Mouse (Mus musculus) megakaryocyte, adult 5-6 weeks (primary cell): ENCODE data around the gene Mgat3. TPM values are rescaled to one million over a fixed set of nuclear protein-coding genes. Genes with fewer than 3 reads are reported as not detected.

Experiments used
- ATAC-seq: 2 replicates; pipeline ENCODE4 v1.8.0; 2016; ENCODE audit warnings: mild to moderate bottlenecking, inconsistent platforms; ENCODE audit not compliant: poor library complexity, severe bottlenecking
- total RNA-seq, 2 experiments: library from RNA; stranded (forward) in 1 of 2; stranded (reverse) in 1 of 2; fragments of 153-499, 151-499 nt in 1 of 2; fragments of 221-1000, 200-1000 nt in 1 of 2; gene quantifications; 2 replicates each; pipeline versions ENCODE4 v1.2.3 to v1.2.4; 2015 to 2017

Mgat3 gene
- total RNA-seq, 2 experiments from 2014 or later, result not detected

- no peak for ATAC-seq
Observed at GRCm38 (mm10) chr15:80148565-80148964, 25.0 kb upstream of the Mgat3 start.

GRCm38 (mm10) chr15:80149517-80149916, 24.0 kb upstream of the Mgat3 start:
- ATAC-seq, result no peak

DNA sequence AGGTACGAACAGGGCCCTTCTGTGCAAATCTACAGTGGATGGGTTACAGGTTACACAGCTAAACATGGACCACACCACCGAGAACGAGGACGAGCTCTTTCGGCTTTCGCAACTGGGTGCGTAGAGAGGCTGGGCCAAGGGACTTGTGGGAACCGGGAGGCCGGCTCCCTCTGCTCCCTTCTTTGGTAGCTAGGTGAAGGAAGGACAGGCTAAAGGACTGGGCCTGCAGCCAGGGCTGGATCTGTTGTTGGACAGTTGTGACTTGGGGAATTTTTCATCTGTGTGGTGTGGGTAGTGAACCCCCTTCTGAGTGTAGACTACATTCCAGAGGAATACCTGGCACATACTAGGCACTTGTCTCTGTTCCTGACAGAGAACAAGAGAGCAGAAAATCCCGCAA, 20.9 kb upstream of the Mgat3 start:
- ATAC-seq, result no peak

DNA sequence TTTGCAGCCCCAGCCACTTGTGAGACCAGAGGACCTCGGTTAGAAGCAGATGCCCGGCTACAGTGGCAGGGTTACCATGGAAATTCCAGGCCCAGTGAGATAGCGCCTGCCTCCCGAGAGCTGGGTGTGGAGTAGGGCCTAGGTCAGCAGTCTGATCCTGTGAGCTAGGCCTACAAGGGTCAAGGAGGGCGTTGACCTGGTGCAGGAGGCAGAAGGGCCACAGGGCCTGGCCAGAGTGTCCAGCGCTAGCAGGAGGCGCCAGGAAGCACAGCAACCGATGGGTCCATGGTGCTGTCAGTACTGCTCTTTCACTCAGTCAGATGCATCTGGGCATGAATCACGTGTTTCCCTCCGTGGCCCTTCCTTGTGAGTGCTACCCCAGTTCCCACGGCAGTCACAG, 19.8 kb upstream of the Mgat3 start:
- no peak for ATAC-seq

DNA sequence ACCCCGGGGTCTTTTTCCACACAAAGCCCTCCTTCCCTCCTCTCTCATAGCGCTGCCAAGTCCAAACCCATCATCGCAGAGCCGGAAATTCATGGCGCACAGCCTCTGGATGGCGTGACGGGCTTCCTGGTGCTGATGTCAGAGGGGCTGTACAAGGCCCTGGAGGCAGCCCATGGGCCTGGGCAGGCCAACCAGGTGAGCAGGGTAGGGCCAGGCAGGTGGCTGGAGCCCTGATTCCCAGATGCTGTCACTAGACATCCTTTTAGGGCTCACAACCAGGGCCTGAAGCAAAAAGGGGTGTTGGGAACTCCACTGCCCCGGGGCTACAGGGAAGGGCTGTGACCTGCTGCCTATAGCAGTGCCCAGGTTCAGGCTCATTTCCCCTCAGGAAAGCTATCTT, 17.8 kb upstream of the Mgat3 start:
- no peak for ATAC-seq

DNA sequence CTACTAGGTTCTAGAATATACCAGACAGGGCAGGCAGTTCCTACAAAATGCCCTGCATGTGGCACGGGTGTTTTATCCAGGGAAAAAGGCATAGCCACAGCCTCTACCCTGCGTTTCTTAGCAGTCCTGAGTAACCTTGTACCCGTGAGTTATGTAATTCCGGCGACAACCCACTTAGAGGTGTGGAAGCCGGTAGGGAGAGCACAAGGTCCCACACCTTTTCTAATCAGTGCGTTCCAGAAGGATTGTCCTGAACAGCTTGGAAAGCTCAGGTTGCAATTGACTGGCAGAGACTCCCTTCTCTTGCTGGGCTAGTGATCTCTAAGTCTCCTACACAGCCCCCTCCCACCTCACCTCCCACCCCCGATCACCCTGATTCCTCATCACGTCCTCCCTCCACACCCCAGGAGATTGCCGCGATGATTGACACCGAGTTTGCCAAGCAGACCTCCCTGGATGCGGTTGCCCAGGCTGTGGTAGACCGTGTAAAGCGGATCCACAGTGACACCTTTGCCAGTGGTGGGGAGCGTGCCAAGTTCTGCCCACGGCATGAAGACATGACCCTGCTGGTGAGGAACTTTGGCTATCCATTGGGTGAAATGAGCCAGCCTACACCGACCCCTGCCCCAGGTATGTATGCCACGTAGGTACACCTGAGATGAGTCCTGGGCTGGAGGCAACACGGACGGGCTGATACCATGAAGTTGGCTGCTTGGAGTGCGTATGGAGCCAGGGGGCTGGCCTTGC, 16.2 kb upstream of the Mgat3 start:
- no peak for ATAC-seq

DNA sequence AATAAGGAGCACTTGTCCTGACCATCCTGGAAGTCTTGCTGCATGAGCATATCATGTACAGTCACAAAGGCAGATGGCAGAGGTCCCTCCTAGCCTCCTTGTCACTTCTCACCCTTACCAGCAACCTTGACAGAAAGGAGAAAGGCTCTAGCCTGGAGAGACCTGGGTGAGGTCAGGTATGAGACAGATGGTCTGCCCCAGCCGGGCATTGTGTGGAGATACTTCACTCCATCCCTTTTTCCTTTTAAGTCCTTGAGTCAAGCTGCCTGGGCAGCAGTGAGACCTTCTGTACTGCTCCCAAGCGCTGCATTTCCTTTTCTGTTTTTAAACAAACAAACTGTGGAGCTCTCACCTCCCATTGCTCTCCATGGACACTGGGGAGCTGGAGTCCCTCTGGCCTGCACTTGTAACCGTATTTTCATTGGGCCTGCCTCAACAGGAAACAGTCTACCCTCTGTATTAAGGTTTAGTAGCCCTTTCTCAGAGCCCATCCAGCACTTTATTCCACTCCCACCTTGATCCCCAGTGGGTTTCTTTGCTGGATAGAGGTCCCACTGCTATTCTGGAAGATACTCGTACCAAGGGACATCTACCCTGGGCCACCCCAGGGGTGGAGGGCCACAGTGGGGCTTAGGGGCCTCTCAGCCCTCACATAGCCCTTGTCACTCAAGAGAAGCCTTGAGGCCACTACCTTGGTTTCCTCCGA, 15.4 kb upstream of the Mgat3 start:
- no peak for ATAC-seq

- ATAC-seq, result no peak
Observed at GRCm38 (mm10) chr15:80158707-80159090, 14.8 kb upstream of the Mgat3 start.

DNA sequence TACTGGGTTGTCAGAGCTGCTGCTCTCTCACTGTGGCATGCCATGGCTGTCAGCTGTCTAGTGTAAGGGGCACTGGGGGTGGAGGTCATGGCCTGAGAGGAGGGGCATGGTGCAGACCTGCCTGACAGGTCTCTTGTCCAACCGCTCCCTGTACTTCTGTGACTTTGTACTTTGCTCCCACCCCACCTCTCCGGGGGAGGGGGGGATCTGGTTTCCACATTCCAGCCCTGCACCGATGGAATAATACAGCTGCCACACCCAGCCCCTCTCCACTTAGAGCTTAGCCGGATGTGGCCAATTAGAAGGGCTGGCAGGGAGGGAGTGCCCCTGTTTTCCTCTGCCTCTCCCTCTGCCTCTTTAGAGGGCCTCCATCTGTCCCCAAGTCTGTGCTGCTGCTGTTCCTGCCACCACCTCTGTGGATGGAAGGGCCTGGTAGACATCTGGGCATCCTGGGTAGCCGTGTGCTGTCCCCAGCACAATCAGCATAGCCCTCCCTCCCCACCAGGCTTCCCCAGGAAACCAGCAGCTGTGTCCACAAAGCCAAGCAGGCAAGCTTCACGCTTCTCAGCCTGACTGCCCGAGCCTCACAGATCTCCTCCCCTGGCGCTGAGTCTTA, 14.1 kb upstream of the Mgat3 start:
- no peak for ATAC-seq

- ATAC-seq, result no peak
Observed at GRCm38 (mm10) chr15:80160223-80160622, 13.3 kb upstream of the Mgat3 start.

- ATAC-seq, result no peak
Observed at GRCm38 (mm10) chr15:80160726-80161125, 12.8 kb upstream of the Mgat3 start.

DNA sequence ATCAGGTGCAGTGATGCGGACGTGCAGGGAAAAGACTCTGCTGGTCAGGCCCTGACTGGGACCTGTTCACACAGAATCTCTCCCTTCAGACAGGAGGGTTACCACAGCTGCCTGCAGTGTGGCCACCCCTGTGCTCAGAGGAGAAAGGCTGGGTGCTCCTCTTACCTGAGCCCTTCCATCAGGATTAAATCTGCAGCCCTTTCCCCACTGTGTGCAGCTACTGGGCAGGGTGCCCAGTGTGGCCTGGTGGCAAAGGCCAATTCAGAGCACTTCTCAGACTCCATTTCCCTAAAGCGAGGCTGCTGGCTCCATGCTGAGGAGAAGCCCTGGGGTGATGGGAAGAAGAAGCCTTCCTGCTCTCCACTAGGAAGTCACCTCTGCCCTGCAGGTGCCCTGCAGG, 12.3 kb upstream of the Mgat3 start:
- ATAC-seq, result no peak

- ATAC-seq, result no peak
Observed at GRCm38 (mm10) chr15:80162401-80162964, 11.0 kb upstream of the Mgat3 start.

- ATAC-seq, result no peak
Observed at GRCm38 (mm10) chr15:80163274-80163673, 10.2 kb upstream of the Mgat3 start.

GRCm38 (mm10) chr15:80163716-80164115, 9.8 kb upstream of the Mgat3 start:
- ATAC-seq, result no peak

GRCm38 (mm10) chr15:80165396-80165795, 8.1 kb upstream of the Mgat3 start:
- ATAC-seq, result no peak

DNA sequence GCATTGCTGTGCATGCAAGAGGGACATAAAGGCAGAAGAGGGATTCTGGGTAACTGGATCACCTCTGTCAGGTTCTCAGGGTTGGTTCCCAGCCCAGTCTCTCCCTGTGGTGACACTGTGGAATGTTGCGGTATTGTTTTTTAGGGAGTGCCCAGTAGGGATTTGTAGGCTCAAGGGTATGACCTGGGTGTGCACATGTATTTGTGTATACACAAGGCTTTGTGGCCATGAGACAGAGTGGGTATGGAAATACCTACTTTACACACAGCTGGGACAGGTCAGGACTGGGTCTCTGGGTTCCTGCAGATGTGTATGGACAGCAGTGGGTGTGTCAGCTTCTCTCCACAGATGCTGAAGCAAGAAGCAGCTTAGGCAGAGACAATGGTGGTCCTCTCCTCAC, 4.0 kb upstream of the Mgat3 start:
- no peak for ATAC-seq

- no peak for ATAC-seq
Observed at GRCm38 (mm10) chr15:80170357-80170756, 3.2 kb upstream of the Mgat3 start.

DNA sequence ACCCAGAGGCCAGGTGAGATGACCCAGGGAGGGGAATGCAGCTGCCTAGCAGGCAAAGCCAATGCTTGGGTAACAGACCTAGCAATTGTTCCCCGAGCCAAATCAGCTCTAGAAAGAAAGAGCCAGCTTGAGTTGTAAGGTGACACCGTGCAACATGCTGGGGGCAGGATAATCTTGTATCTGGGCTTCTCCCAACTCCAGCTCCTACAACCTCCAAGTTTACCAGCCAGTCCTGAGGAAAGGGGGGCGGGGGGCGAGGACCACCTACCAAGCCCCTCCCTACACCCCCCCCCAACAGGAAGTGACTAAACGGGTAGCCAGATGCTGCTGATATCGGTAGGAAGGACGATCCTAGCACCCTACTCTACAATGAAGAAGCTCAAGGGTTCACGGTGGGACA, 2.2 kb upstream of the Mgat3 start:
- ATAC-seq, result no peak

GRCm38 (mm10) chr15:80171791-80172190, 1.7 kb upstream of the Mgat3 start:
- ATAC-seq, result no peak

- no peak for ATAC-seq
Observed at GRCm38 (mm10) chr15:80173781-80174597, 468 bp downstream of the Mgat3 start.
